Mouse (Mus musculus): ENCODE results near the gene Pkd2. TPM values are rescaled to one million over a fixed set of nuclear protein-coding genes. Genes with fewer than 3 reads are reported as not detected.
"Not testable (repeated sequence)": the region's sequence is repeated elsewhere in the genome, so short reads cannot be mapped to it uniquely, and the experiment has no call there.

Pkd2 gene
- total and polyA plus RNA-seq, 3 experiments, result not detected

GRCm38 (mm10) chr5:104442850-104443249 lies 16.4 kb upstream of the Pkd2 start:
- in situ Hi-C loops (cut with MboI; ENCODE audit: low pct_ligation_motif_present, low pct_unique_long_range_greater_than_20kb, low sequenced_read_pairs) (loop anchor here (25.0 kb wide), 1 partner anchor 231 kb away; the partner anchor contains the start of gene Dmp1), dilution Hi-C loops (cut with MboI; ENCODE audit: extremely low pct_ligation_motif_present, extremely low pct_unique_long_range_greater_than_20kb, low sequenced_read_pairs) (no loop called here)
- Histone ChIP-seq H3K27ac (ENCODE audit: insufficient read depth, low read depth) (no peak overlapping the region), H3K4me2 (ENCODE audit: insufficient read depth, low read depth, poor library complexity, severe bottlenecking) (no peak overlapping the region), H3K9me3 (replicated peaks; ENCODE audit: low read length) (no peaks in the 10 kb centered on the region), H3K36me3 (replicated peaks in 1 of 2; ENCODE audit: control insufficient read depth in 1 of 2, insufficient read depth in 1 of 2, low read length in 1 of 2) (peaks cover 0 to 8% of the 10 kb centered on the region in 2 experiments), H3K4me1 (ENCODE audit: control insufficient read depth in 1 of 2, insufficient read depth in 2 of 2) (peaks cover 0 to 10% of the 10 kb centered on the region in 2 experiments; a peak in 3 of 4 replicates), H3K79me2 (replicated peaks; ENCODE audit: control insufficient read depth, extremely low read depth, insufficient read depth, poor library complexity, severe bottlenecking) (no peaks in the 10 kb centered on the region), H3K4me3 (replicated peaks in 1 of 3; ENCODE audit: low read depth in 2 of 3, low read length in 2 of 3, poor library complexity in 1 of 3) (no peak overlapping the region), H3K9ac (ENCODE audit: insufficient read depth, low read depth) (no peak overlapping the region), H3K27me3 (replicated peaks) (no peaks in the 10 kb centered on the region)
- TF ChIP-seq ZC3H11A (IDR thresholded peaks at IDR 0.05; ENCODE audit: low read depth, low read length) (no peak), IRF4 (IDR thresholded peaks at IDR 0.05; ENCODE audit: low read depth, low read length) (no peak)
- DNase-seq (ENCODE audit: extremely low read depth), result peak; percentile 9

- no peaks in the 10 kb centered on the region for H3K36me3 ChIP-seq (replicated peaks in 1 of 2; ENCODE audit: control insufficient read depth in 1 of 2, insufficient read depth in 1 of 2, low read length in 1 of 2)
- no peak overlapping the region for H3K27ac ChIP-seq (ENCODE audit: insufficient read depth, low read depth)
- H3K4me2 ChIP-seq (ENCODE audit: insufficient read depth, low read depth, poor library complexity, severe bottlenecking), result no peak overlapping the region
- in situ Hi-C loops (cut with MboI; ENCODE audit: low pct_ligation_motif_present, low pct_unique_long_range_greater_than_20kb, low sequenced_read_pairs) (loop anchor here (25.0 kb wide), 1 partner anchor 234 kb away; the partner anchor contains the start of gene Dmp1), dilution Hi-C loops (cut with MboI; ENCODE audit: extremely low pct_ligation_motif_present, extremely low pct_unique_long_range_greater_than_20kb, low sequenced_read_pairs) (no loop called here)
- no peak overlapping the region for H3K4me3 ChIP-seq (replicated peaks in 1 of 3; ENCODE audit: low read depth in 2 of 3, low read length in 2 of 3, poor library complexity in 1 of 3)
- TF ChIP-seq CHD1 (IDR thresholded peaks at IDR 0.05; ENCODE audit: low read depth, low read length), result no peak
- TF ChIP-seq NRF1 (IDR thresholded peaks at IDR 0.05; ENCODE audit: low read depth, low read length), result no peak
- no peak for TF ChIP-seq RCOR1 (conservative IDR thresholded peaks at IDR 0.05; ENCODE audit: low read depth, low read length)
- no peak for TF ChIP-seq USF1 (IDR thresholded peaks at IDR 0.05; ENCODE audit: low read depth, low read length)
- TF ChIP-seq ELF1 (IDR thresholded peaks at IDR 0.05; ENCODE audit: low read depth, low read length), result no peak
- TF ChIP-seq JUND (conservative IDR thresholded peaks at IDR 0.05; ENCODE audit: low read depth, low read length), result no peak
- no peak for TF ChIP-seq POLR2AphosphoS2 (IDR thresholded peaks at IDR 0.05; ENCODE audit: low read depth, low read length)
- TF ChIP-seq GABPA (IDR thresholded peaks at IDR 0.05; ENCODE audit: insufficient replicate concordance, low read depth, low read length), result no peak
- TF ChIP-seq SIN3A (IDR thresholded peaks at IDR 0.05; ENCODE audit: low read length), result no peak
- TF ChIP-seq ETS1 (conservative IDR thresholded peaks at IDR 0.05; ENCODE audit: low read depth, low read length), result no peak
- TF ChIP-seq UBTF (IDR thresholded peaks at IDR 0.05; ENCODE audit: low read depth, low read length), result no peak
- TF ChIP-seq SMC3 (IDR thresholded peaks at IDR 0.05; ENCODE audit: low read depth, low read length), result peak; percentile 63
- TF ChIP-seq RAD21 (IDR thresholded peaks at IDR 0.05; ENCODE audit: low read depth, low read length), result peak; percentile 74
- no peak for TF ChIP-seq USF2 (conservative IDR thresholded peaks at IDR 0.05; ENCODE audit: low read depth, low read length)
- no peak for TF ChIP-seq ZMIZ1 (IDR thresholded peaks at IDR 0.05; ENCODE audit: low read depth, low read length)
- no peak for TF ChIP-seq MAX (IDR thresholded peaks at IDR 0.05; ENCODE audit: low read length)
- TF ChIP-seq EP300 (IDR thresholded peaks at IDR 0.05; ENCODE audit: low read length), result no peak
- TF ChIP-seq PAX5 (IDR thresholded peaks at IDR 0.05; ENCODE audit: low read length), result no peak
- TF ChIP-seq JUN (IDR thresholded peaks at IDR 0.05; ENCODE audit: insufficient read depth, low read depth, low read length), result no peak
- no peak for TF ChIP-seq BHLHE40 (IDR thresholded peaks at IDR 0.05; ENCODE audit: low read depth, low read length)
- TF ChIP-seq CTCF (conservative IDR thresholded peaks at IDR 0.05 in 1 of 2, IDR thresholded peaks at IDR 0.05 in 1 of 2; ENCODE audit: low read depth in 2 of 2, low read length in 2 of 2), result peak; percentile 13 to 75; a peak in 2 of 4 replicates
- TF ChIP-seq NELFE (IDR thresholded peaks at IDR 0.05; ENCODE audit: low read depth, low read length), result no peak
- no peak for TF ChIP-seq E2F4 (IDR thresholded peaks at IDR 0.05; ENCODE audit: insufficient replicate concordance, low read depth, low read length)
- no peak for TF ChIP-seq HCFC1 (IDR thresholded peaks at IDR 0.05; ENCODE audit: low read depth, low read length)
- TF ChIP-seq TCF12 (IDR thresholded peaks at IDR 0.05; ENCODE audit: low read depth, low read length), result no peak
- no peak overlapping the region for H3K9ac ChIP-seq (ENCODE audit: insufficient read depth, low read depth)
- DNase-seq (ENCODE audit: extremely low read depth), result peak; percentile 54
- no peaks in the 10 kb centered on the region for H3K9me3 ChIP-seq (replicated peaks; ENCODE audit: low read length)
- H3K79me2 ChIP-seq (replicated peaks; ENCODE audit: control insufficient read depth, extremely low read depth, insufficient read depth, poor library complexity, severe bottlenecking), result no peaks in the 10 kb centered on the region
- H3K4me1 ChIP-seq (ENCODE audit: control insufficient read depth in 1 of 2, insufficient read depth in 2 of 2), result peaks cover 0 to 10% of the 10 kb centered on the region in 2 experiments; a peak in 3 of 4 replicates
- no peaks in the 10 kb centered on the region for H3K27me3 ChIP-seq (replicated peaks)
Observed at GRCm38 (mm10) chr5:104446156-104446555, 13.1 kb upstream of the Pkd2 start.

DNA sequence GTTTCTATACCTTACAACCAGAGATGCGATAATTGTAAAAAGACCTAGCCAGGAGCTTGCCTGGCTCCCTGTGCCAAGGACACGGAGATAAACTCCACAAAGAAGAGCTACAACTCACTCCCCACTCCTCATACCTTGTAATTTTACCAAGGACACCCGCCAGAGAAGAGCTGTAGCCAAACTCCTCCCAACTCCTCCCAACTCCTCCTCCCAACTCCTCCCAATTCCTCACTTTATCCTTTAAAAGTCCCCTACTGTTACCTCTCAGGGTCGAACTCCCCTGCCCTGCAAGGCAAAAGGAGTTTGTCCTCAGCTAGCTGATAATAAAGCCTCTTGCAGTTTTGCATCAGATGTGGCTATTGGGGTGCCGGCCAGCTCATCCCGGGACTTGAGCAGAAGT lies 10.9 kb upstream of the Pkd2 start:
- H3K4me3 ChIP-seq (replicated peaks in 1 of 3; ENCODE audit: low read depth in 2 of 3, low read length in 2 of 3, poor library complexity in 1 of 3); H3K27me3 ChIP-seq (replicated peaks); DNase-seq (ENCODE audit: extremely low read depth); H3K9me3 ChIP-seq (replicated peaks; ENCODE audit: low read length); dilution Hi-C loops (cut with MboI; ENCODE audit: extremely low pct_ligation_motif_present, extremely low pct_unique_long_range_greater_than_20kb, low sequenced_read_pairs); H3K36me3 ChIP-seq (replicated peaks in 1 of 2; ENCODE audit: control insufficient read depth in 1 of 2, insufficient read depth in 1 of 2, low read length in 1 of 2); H3K4me2 ChIP-seq (ENCODE audit: insufficient read depth, low read depth, poor library complexity, severe bottlenecking); H3K27ac ChIP-seq (ENCODE audit: insufficient read depth, low read depth); H3K9ac ChIP-seq (ENCODE audit: insufficient read depth, low read depth); H3K4me1 ChIP-seq (ENCODE audit: control insufficient read depth in 1 of 2, insufficient read depth in 2 of 2); H3K79me2 ChIP-seq (replicated peaks; ENCODE audit: control insufficient read depth, extremely low read depth, insufficient read depth, poor library complexity, severe bottlenecking): not testable (repeated sequence)
- in situ Hi-C loops (cut with MboI; ENCODE audit: low pct_ligation_motif_present, low pct_unique_long_range_greater_than_20kb, low sequenced_read_pairs), result loop anchor here (25.0 kb wide), 1 partner anchor 236 kb away; the partner anchor contains the start of gene Dmp1

Measured in CH12.LX (cell line).